Mouse (Mus musculus) heart, postnatal 14 days (tissue): ENCODE results near the gene Muc13. TPM values are rescaled to one million over a fixed set of nuclear protein-coding genes. Genes with fewer than 3 reads are reported as not detected.

Experiments
- DNase-seq, 2 experiments: peaks; one replicate each; pipeline ENCODE4 v3.0.0; 2021 to 2022
- intact Hi-C: fragments of 180-260 bp; cut with DNase I; formaldehyde crosslinking; loops from one replicate; pipeline ENCODE4 v1.15.1; 2025
- long read RNA-seq, 2 experiments: library from polyadenylated mRNA; stranded (forward); transcript quantifications; one replicate each; pipeline ENCODE4 v2.0.0; 2021
- total RNA-seq, 2 experiments: library from RNA; stranded (reverse); gene quantifications; 2 replicates each; pipeline ENCODE4 v1.2.3; 2021

Muc13 gene
- under 1 TPM; 0.12 to 0.17 TPM for total RNA-seq
- long read RNA-seq, experiment 1: 0 reads
- long read RNA-seq, experiment 2: 0 reads

DNA sequence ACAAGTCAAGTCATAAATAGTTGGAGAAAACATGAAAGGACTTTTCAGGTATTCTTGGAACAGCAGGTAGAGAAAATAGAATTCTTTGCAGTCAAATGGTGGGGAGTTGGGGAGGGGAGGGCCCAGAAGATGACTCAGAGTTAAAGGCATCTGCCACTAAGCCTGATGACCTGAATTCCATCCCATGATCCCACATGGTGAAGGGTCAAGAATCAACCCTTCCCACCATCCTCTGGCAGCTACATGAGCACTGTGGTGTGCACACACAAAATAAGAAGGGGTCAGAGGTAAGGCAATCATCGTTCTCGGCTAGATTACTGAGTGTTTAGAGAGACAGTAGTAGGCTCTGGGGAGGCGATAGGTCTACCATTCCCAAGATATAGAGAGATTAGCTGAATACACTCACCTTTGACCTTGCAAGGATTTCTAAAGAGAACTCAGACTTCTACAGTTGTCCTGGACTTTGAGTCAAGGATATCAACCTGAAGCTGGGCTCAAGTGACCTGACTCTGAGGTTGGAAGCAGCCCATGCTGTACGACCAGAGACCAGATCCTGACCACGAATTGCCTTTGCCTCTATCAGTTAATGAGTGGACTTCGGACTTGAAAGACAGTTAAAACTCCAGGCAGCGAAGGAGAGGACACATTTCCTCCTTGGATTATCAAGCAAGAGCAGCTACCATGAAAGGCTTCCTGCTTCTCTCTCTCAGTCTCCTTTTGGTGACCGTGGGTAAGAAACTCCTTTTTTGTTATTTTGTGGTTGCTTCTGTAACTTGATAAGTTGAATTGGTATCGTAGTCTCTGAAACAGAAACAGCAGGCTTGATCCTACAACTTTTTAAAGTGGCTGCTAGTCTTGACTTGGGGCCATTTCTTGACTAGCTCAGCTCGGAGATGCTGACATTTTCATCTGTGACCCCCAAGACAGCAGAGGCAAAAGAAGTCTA is at the start of gene Muc13:
TSS of gene Muc13 (plus strand) at position 192 of the 946 bp plus-strand sequence.
- DNase-seq: no peak
- intact Hi-C loops: no loop called here

DNA sequence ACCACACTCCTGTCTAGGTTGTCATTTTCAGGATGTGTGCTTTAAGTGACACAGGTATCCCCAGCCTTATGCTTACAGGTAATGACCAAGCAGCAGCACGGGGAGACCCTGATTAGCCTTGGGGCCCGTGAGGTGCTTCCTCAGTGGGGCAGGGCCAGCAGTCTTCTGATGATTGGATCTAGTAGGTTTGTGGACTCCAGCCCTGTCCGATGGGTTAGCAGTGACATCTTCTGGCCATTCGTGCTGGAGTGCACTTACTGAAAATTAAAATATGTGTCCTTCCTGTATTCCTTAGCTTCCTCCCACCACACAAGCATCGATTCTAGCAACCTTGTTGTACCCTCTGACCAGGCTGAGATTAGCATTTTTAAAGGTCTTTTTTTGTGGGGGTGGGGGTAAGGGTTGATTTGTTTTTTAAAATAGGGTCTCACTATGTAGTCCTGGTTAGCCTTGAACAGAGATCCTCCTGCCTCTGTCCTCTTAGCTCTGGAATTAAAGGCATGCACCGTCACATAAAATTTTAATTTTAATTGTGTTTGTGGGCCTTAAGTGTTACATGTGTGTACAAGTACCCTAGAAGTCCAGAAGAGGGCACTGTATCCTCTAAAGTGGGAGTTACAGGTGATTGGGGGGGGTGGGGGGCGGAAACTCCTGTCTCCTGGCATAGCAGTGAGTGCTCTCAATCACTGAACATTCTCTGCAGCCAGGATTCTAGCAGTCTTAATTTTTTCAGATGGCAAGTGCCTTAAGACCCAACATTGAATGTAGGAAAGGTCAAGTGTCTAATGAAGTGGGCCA is 49.0 kb upstream of the Muc13 start:
- intact Hi-C loops: loop anchor here (2.0 to 5.0 kb wide), 3 partner anchors 52 to 438 kb away; no protein-coding TSS in a partner anchor
- DNase-seq: peak in 1 of 2 experiments; percentile 37

DNA sequence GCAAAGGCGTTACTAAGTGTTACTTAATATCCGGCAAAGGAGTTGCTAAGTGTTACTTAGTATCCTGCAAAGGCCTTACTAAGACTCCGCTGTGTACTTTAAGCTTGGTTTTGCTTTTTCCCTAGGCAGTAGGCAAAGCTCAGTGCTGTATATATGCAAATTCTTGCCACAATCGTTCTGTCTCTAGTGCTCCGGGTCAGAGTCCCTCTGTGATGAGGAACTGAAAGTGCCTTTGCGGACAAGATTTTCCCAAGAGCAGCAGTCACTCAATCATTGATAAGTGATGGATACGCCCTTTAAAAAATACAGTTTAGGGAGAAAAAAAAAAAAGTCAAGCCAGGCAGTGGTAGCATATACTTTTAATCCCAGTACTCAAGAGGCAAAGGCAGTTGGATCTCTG is 48.4 kb upstream of the Muc13 start:
- intact Hi-C loops: loop anchor here (2.0 kb wide), 1 partner anchor 51 kb away; no protein-coding TSS in a partner anchor

DNA sequence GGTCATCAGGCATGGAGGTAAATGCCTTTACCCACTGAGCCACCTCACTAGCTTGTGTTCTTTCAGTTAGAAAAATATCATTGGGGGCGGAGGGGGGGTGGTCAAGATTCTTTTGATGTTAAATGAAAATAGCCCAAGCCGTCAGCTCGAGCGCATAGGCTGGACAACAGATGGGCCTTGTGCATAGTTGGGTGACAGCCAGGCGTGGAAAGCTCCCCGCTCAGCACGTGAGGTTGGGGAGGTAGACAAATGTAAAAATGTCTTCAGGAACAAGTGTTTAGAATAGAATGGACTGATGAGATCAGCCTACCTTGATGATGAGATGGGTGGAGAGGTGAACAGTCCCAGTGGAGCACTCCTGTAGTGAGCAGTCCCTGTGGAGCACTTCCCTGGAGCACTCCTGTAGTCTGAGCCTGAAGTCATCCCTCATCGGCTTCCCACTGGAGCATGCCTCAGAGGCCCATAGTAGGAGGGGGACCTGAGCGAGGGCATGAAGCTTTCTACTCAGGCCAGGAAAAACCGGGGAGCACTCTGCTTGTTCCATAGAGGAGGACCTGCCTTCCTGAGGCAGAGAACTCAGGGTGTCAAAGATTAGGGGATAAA is 47.7 kb upstream of the Muc13 start:
- no peak for DNase-seq
- intact Hi-C loops: no loop called here

More for the DNA sequence above, 48.4 kb upstream of the Muc13 start:
- DNase-seq: no peak

DNA sequence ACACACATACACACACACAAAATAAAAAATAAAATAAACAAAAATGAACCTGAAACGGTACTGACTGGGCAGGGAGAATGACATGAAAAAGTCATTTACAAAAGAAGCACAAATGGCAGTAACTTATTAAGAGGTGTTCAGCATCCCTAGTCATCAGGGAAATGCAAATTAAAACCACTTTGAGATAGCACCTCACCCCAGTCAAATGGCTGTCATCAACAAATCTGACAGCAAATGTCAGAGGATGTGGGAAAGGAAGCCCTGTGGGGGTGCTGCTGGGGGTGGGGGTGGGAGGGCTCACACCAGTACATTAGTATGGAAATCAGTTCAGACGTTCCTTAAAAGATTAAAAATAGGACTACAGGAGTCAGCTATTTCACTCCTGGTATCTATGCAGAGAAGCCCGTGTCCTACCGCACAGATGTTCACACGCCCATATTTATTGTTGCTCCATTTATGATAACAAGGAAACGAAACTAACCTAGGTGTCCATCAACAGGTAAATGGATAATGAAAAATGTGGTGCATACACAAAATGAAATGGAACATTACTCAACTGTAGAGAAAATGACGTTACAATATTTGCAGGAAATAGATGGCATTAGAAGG is 46.4 kb upstream of the Muc13 start:
- DNase-seq: no peak
- intact Hi-C loops: no loop called here

DNA sequence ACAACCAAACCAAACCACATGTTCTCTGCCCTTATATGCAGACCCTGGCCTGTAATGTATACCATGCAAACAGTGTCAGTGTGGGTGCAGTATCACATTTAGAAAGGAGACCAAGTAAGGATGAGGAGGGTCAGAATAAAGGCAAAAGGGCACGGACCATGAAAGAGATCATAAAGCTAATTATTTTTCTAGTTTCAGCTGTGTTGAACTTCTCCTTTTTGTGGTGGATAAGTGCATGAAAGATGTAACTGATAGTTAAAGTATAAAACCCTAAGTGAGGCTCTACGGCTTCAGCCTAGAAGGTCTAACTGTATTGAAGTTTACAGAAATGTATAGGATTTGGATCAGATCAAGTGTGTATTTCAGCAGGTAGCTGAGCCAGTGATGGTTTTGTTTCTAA is 45.8 kb upstream of the Muc13 start:
- intact Hi-C loops: no loop called here
- DNase-seq: no peak

DNA sequence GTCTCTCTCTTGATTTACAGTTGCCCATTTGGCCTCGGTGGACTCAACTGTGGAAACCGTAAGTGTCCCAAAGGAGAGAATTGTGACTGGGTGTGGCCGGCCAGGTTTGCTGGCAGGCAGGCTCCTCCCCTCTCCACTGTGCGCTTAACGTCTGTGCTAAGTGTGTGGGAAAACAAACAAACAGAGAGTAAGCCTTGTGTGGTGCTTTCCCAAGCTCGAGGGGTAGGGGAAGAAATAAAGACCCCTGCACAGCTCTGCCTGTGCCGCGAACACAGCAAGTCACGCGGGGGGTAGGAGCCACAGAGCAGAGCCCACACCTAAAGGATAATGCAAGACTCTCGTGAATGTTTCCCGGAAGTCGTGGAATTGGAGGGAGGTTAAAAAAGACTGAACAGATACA is 42.7 kb upstream of the Muc13 start:
- no peak for DNase-seq
- intact Hi-C loops: no loop called here

DNA sequence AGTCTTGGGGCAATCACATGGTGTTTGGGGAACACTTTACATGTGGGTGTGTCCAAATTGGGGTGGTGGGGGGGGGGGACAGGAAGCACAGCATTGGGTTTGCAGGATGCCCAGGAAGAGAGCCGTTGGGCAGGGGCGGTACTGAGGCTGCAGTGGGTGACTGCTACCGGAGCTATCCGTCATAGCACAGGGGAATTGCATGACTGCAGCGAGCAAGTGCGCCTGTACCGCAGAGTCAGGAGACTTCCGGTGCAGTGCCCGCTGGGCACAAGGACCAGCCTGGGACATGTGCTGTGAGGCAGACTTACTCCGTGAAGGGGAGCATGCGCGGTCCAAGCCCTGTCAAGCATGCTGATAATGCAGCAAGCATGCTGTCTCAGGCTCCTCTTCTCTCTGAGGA is 42.2 kb upstream of the Muc13 start:
- DNase-seq: no peak
- intact Hi-C loops: no loop called here

DNA sequence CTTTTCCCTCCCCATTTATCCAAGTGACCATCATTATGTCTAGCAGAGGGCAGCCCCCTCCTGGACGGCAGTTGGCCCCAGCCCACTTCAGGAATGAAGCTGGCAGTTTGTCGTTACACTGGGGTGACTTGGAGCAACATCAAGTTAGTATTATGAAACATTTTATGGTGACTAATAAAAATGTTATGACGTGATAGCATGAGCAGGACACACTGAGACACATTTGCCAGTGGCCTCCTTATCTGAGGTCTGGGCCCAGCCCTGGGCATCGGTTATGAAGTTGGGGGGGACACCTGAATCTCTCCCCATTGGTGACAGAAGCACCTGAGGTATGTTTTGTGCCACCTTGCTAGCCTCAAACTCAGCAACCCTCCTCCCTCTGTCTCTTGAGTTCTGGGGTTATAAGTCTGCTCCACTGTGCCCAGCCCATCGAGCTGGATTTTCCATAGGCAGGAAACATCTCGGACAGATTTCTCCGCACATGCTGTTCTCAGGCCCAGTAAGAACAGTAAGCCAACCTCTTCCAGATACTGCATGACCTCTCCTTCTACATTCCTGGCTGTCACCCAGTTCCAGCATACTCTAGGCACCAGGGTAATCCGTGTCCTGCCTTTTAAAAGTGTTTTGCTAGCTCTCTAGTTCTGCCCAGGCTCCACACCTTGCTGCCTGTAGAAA is 40.8 kb upstream of the Muc13 start:
- peak; percentile 31 to 56 for DNase-seq
- intact Hi-C loops: no loop called here

DNA sequence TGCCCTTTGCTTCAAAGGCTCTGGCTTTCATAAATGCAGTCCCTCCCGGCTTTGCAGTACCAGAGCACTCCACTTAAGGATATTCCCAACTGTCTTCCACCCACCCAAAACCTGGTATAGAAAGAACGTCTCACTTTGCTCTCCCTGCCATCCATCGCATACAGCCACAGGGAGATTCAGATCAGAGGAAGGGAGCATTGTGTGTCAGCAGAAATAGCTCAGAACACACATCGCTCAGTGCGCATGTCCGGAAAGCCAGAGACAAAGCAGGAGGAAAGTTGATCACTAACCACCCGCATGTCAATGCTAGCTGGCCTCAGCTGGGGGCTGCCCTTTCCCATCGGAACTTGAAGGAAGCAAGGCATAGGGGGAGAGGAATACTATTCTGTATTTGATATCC is 38.5 kb upstream of the Muc13 start:
- DNase-seq: no peak
- intact Hi-C loops: no loop called here

DNA sequence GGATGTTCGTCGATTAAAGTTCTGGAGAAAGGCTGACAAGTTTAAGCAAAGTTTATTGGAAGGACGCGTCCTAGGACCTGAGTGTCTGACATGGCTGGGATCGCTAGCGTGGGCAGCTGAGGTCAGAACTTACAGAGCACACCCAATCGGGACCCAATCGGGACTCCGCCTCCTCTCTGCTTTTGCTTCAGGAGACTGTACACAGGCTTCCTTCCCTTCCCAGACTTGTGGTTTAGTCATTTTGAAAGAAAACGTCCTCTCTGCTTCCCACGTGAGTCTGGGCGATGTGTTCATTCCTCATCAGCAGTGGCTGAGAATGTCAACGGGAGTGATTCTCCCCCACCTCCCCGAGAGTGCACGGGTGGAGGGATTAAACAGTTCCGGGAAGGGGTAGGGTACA is 37.9 kb upstream of the Muc13 start:
- DNase-seq: no peak
- intact Hi-C loops: no loop called here

DNA sequence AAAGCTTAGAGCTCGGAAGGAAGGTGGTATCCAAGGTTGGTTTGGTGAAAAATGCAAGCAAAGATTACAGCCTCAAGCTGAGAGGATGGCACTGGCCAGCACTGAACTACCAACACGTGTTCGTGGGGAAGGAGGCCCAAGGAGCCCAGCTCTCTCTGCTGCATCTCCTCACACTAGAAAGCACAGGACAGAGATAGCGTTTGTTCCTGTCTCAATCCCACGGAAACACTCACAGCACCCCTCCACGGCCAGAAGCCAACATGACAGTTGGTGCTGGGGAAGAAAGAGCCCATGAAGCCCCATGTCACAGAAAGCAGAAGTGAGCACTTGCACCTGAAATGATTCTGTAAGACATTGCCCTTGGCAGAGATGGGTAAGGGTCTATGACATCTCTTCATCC is 37.4 kb upstream of the Muc13 start:
- intact Hi-C loops: no loop called here
- DNase-seq: no peak

DNA sequence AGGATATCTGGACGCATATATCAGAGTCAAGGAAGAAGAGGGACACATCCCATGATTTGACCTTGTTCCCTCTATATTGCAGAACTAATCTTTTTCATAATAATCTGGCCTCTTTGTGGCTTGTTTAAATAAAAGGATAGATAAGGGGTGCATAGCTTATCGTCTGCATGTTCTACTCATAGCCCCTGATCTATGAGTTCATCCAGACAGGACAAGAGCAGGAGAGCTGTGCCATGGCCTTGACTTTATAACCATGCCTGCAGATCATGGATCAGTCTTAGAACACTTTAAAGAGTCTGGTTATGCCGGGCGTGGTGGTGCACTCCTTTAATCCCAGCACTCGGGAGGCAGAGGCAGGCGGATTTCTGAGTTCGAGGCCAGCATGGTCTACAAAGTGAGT is 34.6 kb upstream of the Muc13 start:
- DNase-seq: no peak
- intact Hi-C loops: no loop called here

DNA sequence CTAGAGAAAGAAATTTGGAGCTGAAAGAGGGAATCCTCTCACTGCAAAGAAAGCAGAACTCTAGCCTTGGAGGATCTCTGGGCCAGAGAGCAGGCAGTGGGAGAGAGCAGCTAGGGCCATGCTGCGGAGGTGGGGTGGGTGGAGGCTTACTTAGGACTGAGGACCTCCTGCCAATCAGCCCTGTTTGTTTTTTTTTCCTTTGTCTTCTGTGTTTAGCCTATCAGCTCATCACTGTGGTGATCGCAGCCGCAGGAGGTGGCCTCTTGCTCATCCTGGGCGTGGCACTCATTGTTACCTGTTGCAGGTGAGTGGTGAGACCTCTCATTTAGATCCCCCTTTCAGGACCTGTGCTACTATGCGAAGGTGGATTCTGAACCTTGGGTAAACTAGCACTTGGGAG is 33.3 kb upstream of the Muc13 start:
- intact Hi-C loops: no loop called here
- DNase-seq: no peak

DNA sequence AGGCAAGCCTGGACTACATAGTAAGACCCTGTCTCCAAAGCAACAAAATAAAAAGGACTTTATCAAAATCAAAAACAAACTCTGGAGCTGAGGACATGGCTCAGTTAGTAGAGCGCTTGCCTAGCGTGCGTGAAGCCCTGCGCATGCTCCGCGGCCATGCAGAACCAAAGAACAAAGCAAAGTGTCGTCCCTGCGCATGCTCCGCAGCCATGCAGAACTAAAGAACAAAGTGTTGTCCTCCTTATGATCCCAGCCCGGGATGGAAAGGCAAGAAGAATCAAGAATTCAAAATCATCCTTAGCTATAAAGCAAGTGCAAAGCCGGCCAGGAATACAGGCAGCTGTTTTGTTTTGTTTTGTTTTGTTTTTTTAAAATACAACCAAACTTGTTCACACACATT is 32.8 kb upstream of the Muc13 start:
- intact Hi-C loops: no loop called here

DNA sequence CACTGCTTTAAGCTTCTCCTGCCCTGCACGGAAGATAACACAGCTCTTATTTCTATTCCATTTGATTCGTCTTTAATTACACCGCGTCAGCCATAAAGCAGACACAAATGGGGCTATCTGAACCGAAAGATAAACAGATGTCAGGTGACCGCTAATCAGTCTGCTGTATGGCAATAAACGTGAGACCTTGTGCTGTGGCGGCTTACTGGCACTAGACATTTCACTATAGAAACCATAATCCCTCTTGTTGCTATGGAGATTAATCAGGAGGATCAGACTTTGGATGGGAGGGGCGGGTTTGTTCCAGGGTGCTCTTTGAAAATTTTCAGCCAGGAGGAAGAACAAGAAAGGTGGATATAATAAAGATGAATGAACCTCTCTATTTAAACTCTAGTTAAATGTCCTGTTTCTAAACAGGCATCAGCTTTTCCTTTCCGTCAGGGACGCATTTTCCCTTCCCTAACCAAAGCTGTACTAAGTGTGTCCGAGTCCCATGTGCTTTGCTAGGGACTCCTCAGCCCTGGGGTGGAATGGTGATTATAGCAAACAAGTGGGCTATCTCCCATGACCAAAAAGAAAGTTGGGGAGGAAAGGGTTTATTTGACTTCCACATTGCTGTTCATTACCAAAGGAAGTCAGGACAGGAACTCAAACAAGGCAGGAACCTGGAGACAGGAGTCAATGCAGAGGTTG is 29.2 kb upstream of the Muc13 start:
- no peak for DNase-seq
- intact Hi-C loops: no loop called here

More for the DNA sequence above, 32.8 kb upstream of the Muc13 start:
- no peak for DNase-seq

DNA sequence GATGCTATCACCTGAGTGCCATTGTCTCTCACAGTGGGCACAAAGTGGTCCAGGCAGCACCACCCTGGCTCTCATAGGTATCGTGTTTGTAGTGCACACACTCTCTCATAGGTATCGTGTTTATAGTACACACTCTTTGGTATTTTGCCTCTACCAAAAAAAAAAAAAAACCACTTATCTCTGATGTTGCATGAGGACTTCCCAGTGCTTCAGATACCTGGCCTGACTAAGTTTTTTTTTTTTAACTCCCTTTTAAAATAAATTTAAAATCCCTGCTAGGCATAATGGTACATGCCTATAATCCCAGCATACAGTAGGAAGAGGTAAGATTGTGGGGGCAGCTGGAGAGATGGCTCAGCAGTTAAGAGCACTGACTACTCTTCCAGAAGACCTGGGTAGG is 28.4 kb upstream of the Muc13 start:
- intact Hi-C loops: no loop called here
- no peak for DNase-seq

DNA sequence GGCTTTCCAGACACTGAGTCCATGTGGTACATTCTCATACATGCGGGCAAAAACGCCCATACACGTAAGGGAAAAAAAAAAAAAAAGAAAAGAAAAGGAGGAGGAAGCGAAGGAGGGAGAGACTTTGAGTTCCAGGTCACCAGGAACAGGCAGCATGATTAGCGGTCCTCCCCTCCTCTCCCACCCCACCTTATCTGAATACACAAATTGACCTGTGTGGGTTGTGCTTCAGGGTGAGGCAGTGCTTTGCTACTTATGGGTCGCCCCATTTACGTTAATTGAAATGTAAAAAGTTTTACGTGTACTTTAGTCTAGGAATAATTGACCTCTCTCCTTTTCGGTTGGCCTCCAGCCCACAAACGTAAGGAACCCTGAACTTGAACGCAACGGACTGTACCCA is 27.5 kb upstream of the Muc13 start:
- no peak for DNase-seq
- intact Hi-C loops: no loop called here

DNA sequence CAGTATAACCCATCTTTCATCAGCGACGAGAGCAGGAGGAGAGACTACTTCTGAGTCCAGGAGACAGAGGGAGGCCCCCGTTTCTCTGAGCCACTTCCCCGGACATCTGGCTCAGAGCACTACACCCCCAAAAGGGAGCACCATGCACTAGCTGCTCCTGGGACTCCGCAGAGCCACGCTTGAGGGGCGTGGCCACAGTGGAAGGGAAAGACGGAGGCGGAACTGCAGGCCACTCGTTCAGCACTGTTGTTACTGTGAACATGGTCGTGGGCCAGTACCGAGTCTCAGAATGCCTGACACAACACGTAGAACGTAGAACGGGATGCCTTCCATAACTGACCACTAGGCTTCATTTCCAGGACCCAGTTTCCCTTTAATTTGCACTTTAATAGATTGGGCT is 27.1 kb upstream of the Muc13 start:
- DNase-seq: no peak
- intact Hi-C loops: no loop called here
